Mouse (Mus musculus): ENCODE measurements around the gene Dppa2. TPM values are rescaled to one million over a fixed set of nuclear protein-coding genes. Genes with fewer than 3 reads are reported as not detected.
"Not testable (repeated sequence)": the region's sequence is repeated elsewhere in the genome, so short reads cannot be mapped to it uniquely, and the experiment has no call there.

Gene Dppa2
- total and polyA plus RNA-seq, 2 experiments from 2014 or later, result not detected

GRCm38 (mm10) chr16:48283517-48283916, 20.2 kb upstream of the Dppa2 start, which contains the start of gene Dppa4:
TSS of gene Dppa4 (plus strand) at chr16:48283733.
- Histone ChIP-seq H3K9me3 (ENCODE audit: low read length) (no peaks in the 10 kb centered on the region), H3K4me1 (ENCODE audit: insufficient read depth) (no peaks in the 10 kb centered on the region), H3K4me2 (ENCODE audit: low read depth) (no peak within 1 kb of the TSS), H3K9ac (no peak within 1 kb of the TSS), H3K36me3 (ENCODE audit: insufficient read depth) (no peaks in the 10 kb centered on the region), H3K27me3 (ENCODE audit: insufficient read depth, low read length) (no peaks in the 10 kb centered on the region), H3K27ac (ENCODE audit: low read depth, low read length) (no peak within 1 kb of the TSS), H3K4me3 (ENCODE audit: low read depth, low read length) (no peak within 1 kb of the TSS)
- DNase-seq (no peak), ATAC-seq (no peak)
- WGBS, result 81% methylated on average over 4 of the region's 4 CpGs
- TF ChIP-seq CTCF (IDR thresholded peaks at IDR 0.05; ENCODE audit: low read depth), result no peak

- no peak for ATAC-seq
- H3K36me3 ChIP-seq (ENCODE audit: insufficient read depth), result no peaks in the 10 kb centered on the region
- no peak overlapping the region for H3K4me2 ChIP-seq (ENCODE audit: low read depth)
- no peaks in the 10 kb centered on the region for H3K27me3 ChIP-seq (ENCODE audit: insufficient read depth, low read length)
- no peak for DNase-seq
- no peaks in the 10 kb centered on the region for H3K9me3 ChIP-seq (ENCODE audit: low read length)
- no peaks in the 10 kb centered on the region for H3K4me1 ChIP-seq (ENCODE audit: insufficient read depth)
- WGBS, result 95% methylated on average over 4 of the region's 4 CpGs
- H3K4me3 ChIP-seq (ENCODE audit: low read depth, low read length), result no peak overlapping the region
- no peak overlapping the region for H3K9ac ChIP-seq
- no peak for TF ChIP-seq CTCF (IDR thresholded peaks at IDR 0.05; ENCODE audit: low read depth)
- no peak overlapping the region for H3K27ac ChIP-seq (ENCODE audit: low read depth, low read length)
Observed at GRCm38 (mm10) chr16:48285517-48285916, 18.2 kb upstream of the Dppa2 start.

GRCm38 (mm10) chr16:48297384-48298136, 6.1 kb upstream of the Dppa2 start:
- no peak overlapping the region for H3K4me2 ChIP-seq (ENCODE audit: low read depth)
- no peaks in the 10 kb centered on the region for H3K36me3 ChIP-seq (ENCODE audit: insufficient read depth)
- DNase-seq, result no peak
- no peak overlapping the region for H3K9ac ChIP-seq
- no peaks in the 10 kb centered on the region for H3K27me3 ChIP-seq (ENCODE audit: insufficient read depth, low read length)
- ATAC-seq, result no peak
- H3K4me1 ChIP-seq (ENCODE audit: insufficient read depth), result no peaks in the 10 kb centered on the region
- WGBS, result 82% methylated on average over 14 of the region's 14 CpGs
- no peak overlapping the region for H3K4me3 ChIP-seq (ENCODE audit: low read depth, low read length)
- no peak for TF ChIP-seq CTCF (IDR thresholded peaks at IDR 0.05; ENCODE audit: low read depth)
- no peak overlapping the region for H3K27ac ChIP-seq (ENCODE audit: low read depth, low read length)
- no peaks in the 10 kb centered on the region for H3K9me3 ChIP-seq (ENCODE audit: low read length)

GRCm38 (mm10) chr16:48299884-48300283, 3.8 kb upstream of the Dppa2 start:
- 85% methylated on average over 3 of the region's 3 CpGs for WGBS
- Histone ChIP-seq H3K36me3 (ENCODE audit: insufficient read depth) (no peaks in the 10 kb centered on the region), H3K9me3 (ENCODE audit: low read length) (no peaks in the 10 kb centered on the region), H3K4me1 (ENCODE audit: insufficient read depth) (no peaks in the 10 kb centered on the region), H3K4me3 (ENCODE audit: low read depth, low read length) (no peak overlapping the region), H3K9ac (no peak overlapping the region), H3K27me3 (ENCODE audit: insufficient read depth, low read length) (no peaks in the 10 kb centered on the region), H3K4me2 (ENCODE audit: low read depth) (no peak overlapping the region), H3K27ac (ENCODE audit: low read depth, low read length) (no peak overlapping the region)
- DNase-seq (no peak), ATAC-seq (no peak)
- no peak for TF ChIP-seq CTCF (IDR thresholded peaks at IDR 0.05; ENCODE audit: low read depth)

- no peaks in the 10 kb centered on the region for H3K27me3 ChIP-seq (ENCODE audit: insufficient read depth, low read length)
- H3K9ac ChIP-seq, result no peak overlapping the region
- H3K4me1 ChIP-seq (ENCODE audit: insufficient read depth), result no peaks in the 10 kb centered on the region
- no peak for TF ChIP-seq CTCF (IDR thresholded peaks at IDR 0.05; ENCODE audit: low read depth)
- H3K27ac ChIP-seq (ENCODE audit: low read depth, low read length), result no peak overlapping the region
- ATAC-seq (no peak), DNase-seq (no peak)
- no peaks in the 10 kb centered on the region for H3K9me3 ChIP-seq (ENCODE audit: low read length)
- H3K4me2 ChIP-seq (ENCODE audit: low read depth), result no peak overlapping the region
- 83% methylated on average over 3 of the region's 3 CpGs for WGBS
- H3K4me3 ChIP-seq (ENCODE audit: low read depth, low read length), result no peak overlapping the region
- H3K36me3 ChIP-seq (ENCODE audit: insufficient read depth), result no peaks in the 10 kb centered on the region
Observed at GRCm38 (mm10) chr16:48303983-48304382, 275 bp downstream of the Dppa2 start.

GRCm38 (mm10) chr16:48308916-48309315, 5.2 kb downstream of the Dppa2 start:
- ATAC-seq; H3K9ac ChIP-seq; H3K4me3 ChIP-seq (ENCODE audit: low read depth, low read length); H3K27me3 ChIP-seq (ENCODE audit: insufficient read depth, low read length); H3K36me3 ChIP-seq (ENCODE audit: insufficient read depth); H3K4me2 ChIP-seq (ENCODE audit: low read depth); H3K9me3 ChIP-seq (ENCODE audit: low read length); H3K4me1 ChIP-seq (ENCODE audit: insufficient read depth); H3K27ac ChIP-seq (ENCODE audit: low read depth, low read length); DNase-seq: not testable (repeated sequence)
- WGBS, result 96% methylated on average over 10 of the region's 10 CpGs

- Histone ChIP-seq H3K4me1 (ENCODE audit: insufficient read depth) (no peaks in the 10 kb centered on the region), H3K9me3 (ENCODE audit: low read length) (no peaks in the 10 kb centered on the region), H3K36me3 (ENCODE audit: insufficient read depth) (no peaks in the 10 kb centered on the region), H3K4me3 (ENCODE audit: low read depth, low read length) (no peak overlapping the region), H3K27me3 (ENCODE audit: insufficient read depth, low read length) (no peaks in the 10 kb centered on the region), H3K4me2 (ENCODE audit: low read depth) (no peak overlapping the region), H3K9ac (no peak overlapping the region), H3K27ac (ENCODE audit: low read depth, low read length) (no peak overlapping the region)
- DNase-seq (no peak), ATAC-seq (no peak)
- TF ChIP-seq CTCF (IDR thresholded peaks at IDR 0.05; ENCODE audit: low read depth), result no peak
- 67% methylated on average over 12 of the region's 12 CpGs for WGBS
Observed at GRCm38 (mm10) chr16:48309912-48310630, 6.4 kb downstream of the Dppa2 start.
